Mouse (Mus musculus) NIH3T3 (cell line): ENCODE measurements at regions not wholly inside any gene's neighbourhood (a gene's known extent, or its start where the extent isn't known, plus 50 kb on each side); places are given as distances from the start of the nearest gene placed in this dataset.

Source experiments
- DNase-seq: peaks from one replicate; pipeline ENCODE4 v3.0.0-alpha.2; 2012; ENCODE audit warnings: low read depth

GRCm38 (mm10) chr14:111738943-111739342 is 64.0 kb downstream of the Slitrk5 start:
- no peak for DNase-seq

- no peak for DNase-seq
Observed at GRCm38 (mm10) chr14:111763616-111764015, 88.7 kb downstream of the Slitrk5 start.

DNA sequence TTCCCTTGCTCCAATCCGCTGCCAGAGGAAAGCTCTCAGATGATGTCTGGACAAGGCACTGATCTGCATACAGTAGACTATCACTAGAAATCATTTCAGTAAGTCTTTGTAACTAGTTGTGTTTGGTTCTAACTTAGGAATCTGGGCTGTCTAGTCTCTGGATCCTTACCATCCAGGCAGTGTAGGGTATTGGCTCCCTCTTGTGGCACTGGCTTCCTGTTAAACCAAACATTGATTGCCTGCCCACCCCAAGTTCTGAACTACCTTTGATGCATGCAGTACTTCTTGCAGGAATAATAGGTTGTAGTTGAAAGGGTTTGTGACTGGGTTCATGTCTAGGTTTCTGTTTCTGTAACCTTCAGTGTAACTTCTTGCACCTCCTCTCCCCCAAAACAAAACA is 103.3 kb downstream of the Slitrk5 start:
- DNase-seq: no peak

DNA sequence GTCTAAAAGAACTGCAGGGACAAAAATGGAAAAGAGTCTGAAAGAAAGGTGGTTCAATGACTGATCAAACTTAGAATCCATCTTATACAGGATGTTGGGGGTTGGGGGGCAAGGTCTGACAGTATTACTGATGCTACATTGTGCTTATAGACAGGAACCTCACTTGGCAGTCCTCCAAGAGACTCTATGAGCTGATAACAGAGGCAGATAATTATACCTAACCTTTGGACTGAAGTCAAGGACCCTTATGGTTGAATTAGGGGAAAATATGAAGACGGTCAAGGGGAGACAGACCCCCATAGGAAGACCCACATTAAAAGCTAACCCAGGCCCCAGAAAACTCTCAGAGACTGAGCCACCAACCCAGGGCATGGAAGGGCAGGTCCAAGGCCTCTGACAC is 133.1 kb downstream of the Slitrk5 start:
- no peak for DNase-seq

DNA sequence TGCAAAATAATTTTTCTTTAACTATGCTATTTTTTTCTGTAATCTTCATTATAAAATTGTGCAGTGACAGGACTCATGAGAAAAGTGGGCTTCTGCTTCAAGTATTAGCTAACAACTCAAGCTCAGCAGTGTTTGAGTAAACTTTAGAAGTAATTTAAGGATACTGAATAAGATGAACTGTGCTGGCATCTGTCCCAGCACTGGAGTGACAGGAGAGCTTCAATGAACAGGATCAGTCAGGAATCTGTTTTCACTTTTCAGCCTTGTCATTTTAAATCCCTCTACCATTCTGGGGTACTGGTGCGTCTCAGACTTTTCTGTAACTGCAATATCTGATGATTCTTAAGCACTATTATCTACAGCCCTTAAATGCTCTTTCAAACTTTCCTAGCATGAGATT is 135.0 kb downstream of the Slitrk5 start:
- DNase-seq: peak; percentile 1

DNA sequence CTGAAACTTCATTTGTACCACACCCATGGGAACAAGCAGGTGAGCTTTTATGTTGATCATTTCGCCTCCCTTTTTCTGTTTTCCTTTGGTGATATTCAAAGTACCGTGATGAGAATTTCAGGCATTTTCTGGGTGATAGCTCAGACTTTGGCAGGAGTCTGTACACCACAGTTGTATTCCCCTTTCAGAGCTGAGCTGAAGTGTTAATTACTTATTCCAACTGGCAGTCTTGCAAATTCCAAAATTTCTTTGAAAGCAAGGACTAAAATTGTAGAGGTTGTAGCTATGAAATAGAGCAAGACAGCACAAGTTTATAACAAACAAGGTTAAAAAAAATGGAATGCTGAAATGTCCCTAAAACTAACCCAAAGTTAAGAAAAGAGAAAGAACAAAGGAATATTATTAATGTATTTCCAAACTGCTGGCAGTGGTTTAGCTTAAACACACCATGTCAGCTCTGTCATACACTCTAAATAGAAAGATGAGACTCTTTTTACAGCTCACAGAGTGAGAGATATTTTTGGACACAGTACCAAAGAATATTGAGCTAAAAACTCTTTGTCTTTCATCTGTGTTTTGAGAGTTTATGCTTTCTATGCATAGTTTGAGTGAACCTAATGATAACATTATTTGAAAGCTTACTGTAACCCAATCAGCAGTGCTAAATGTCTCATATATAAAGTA is 147.3 kb downstream of the Slitrk5 start:
- DNase-seq: no peak
